Mouse (Mus musculus) myocyte (in vitro differentiated cells): ENCODE measurements at regions not wholly inside any gene's neighbourhood (a gene's known extent, or its start where the extent isn't known, plus 50 kb on each side); places are given as distances from the start of the nearest gene placed in this dataset.
"Not testable (repeated sequence)": the region's sequence is repeated elsewhere in the genome, so short reads cannot be mapped to it uniquely, and the experiment has no call there.

Experiments used
- H3K27me3 ChIP-seq: one replicate; pipeline ENCODE4 v1.6.1; 2011; ENCODE audit not compliant: control insufficient read depth, insufficient read depth, insufficient read length
- H3K36me3 ChIP-seq: one replicate; pipeline ENCODE4 v1.6.1; 2011; ENCODE audit not compliant: control insufficient read depth, insufficient read depth
- H3K4me2 ChIP-seq: one replicate; pipeline ENCODE4 v1.6.1; 2011; ENCODE audit warnings: low read depth, control low read depth
- H3K4me3 ChIP-seq: one replicate; pipeline ENCODE4 v1.5.1; 2011; ENCODE audit warnings: mild to moderate bottlenecking, control low read depth, moderate library complexity
- H3K79me2 ChIP-seq: one replicate; pipeline ENCODE4 v1.6.1; 2011; ENCODE audit not compliant: control insufficient read depth, insufficient read depth
- H3ac ChIP-seq: one replicate; pipeline ENCODE4 v1.6.1; 2011; ENCODE audit not compliant: control insufficient read depth, insufficient read length
- CEBPB ChIP-seq: IDR thresholded peaks from 2 replicates; pipeline ENCODE4 v1.6.1; 2011; ENCODE audit warnings: mild to moderate bottlenecking, moderate library complexity; ENCODE audit not compliant: poor library complexity, insufficient read depth, severe bottlenecking
- E2F4 ChIP-seq: IDR thresholded peaks from one replicate; pipeline ENCODE4 v1.6.1; 2011; ENCODE audit warnings: mild to moderate bottlenecking, control low read depth, moderate library complexity; ENCODE audit not compliant: insufficient read depth
- MAX ChIP-seq: IDR thresholded peaks from one replicate; pipeline ENCODE4 v1.6.1; 2011; ENCODE audit warnings: low read depth, mild to moderate bottlenecking, control low read depth
- MYOD1 ChIP-seq, 3 experiments: IDR thresholded peaks; one replicate each; pipeline ENCODE4 v1.6.1; 2011; ENCODE audit warnings: control low read depth in 2 of 3, low read depth in 2 of 3, mild to moderate bottlenecking in 2 of 3, moderate library complexity in 1 of 3; ENCODE audit not compliant: insufficient read length in 2 of 3, control insufficient read depth in 1 of 3
- MYOG ChIP-seq, 3 experiments: IDR thresholded peaks; one replicate each; pipeline ENCODE4 v1.6.1; 2011; ENCODE audit warnings: control low read depth in 2 of 3, low read depth in 2 of 3, mild to moderate bottlenecking in 2 of 3; ENCODE audit not compliant: insufficient read length in 2 of 3, control insufficient read depth in 1 of 3, insufficient read depth in 1 of 3
- POLR2A ChIP-seq: IDR thresholded peaks from one replicate; pipeline ENCODE4 v1.6.1; 2011; ENCODE audit warnings: low read depth, mild to moderate bottlenecking, control low read depth, moderate library complexity; ENCODE audit not compliant: insufficient read length
- POLR2AphosphoS2 ChIP-seq: IDR thresholded peaks from one replicate; pipeline ENCODE4 v1.6.1; 2011; ENCODE audit warnings: low read depth, control low read depth; ENCODE audit not compliant: insufficient read length
- REST ChIP-seq: IDR thresholded peaks from one replicate; pipeline ENCODE4 v1.6.1; 2011; ENCODE audit warnings: mild to moderate bottlenecking, control low read depth, moderate library complexity; ENCODE audit not compliant: insufficient read depth, insufficient read length
- SRF ChIP-seq: IDR thresholded peaks from one replicate; pipeline ENCODE4 v1.6.1; 2011; ENCODE audit warnings: low read depth; ENCODE audit not compliant: control insufficient read depth, insufficient read length
- TCF12 ChIP-seq: IDR thresholded peaks from one replicate; pipeline ENCODE4 v1.6.1; 2011; ENCODE audit warnings: mild to moderate bottlenecking, control low read depth; ENCODE audit not compliant: poor library complexity, insufficient read depth, severe bottlenecking
- TCF3 ChIP-seq: IDR thresholded peaks from one replicate; pipeline ENCODE4 v1.6.1; 2011; ENCODE audit warnings: low read depth, control low read depth; ENCODE audit not compliant: insufficient read length
- USF1 ChIP-seq: IDR thresholded peaks from one replicate; pipeline ENCODE4 v1.6.1; 2011; ENCODE audit warnings: low read depth, mild to moderate bottlenecking, control low read depth, moderate library complexity

- Histone ChIP-seq H3K27me3 (no peaks in the 10 kb centered on the region), H3K4me2 (no peak overlapping the region), H3ac (no peak overlapping the region), H3K36me3 (no peaks in the 10 kb centered on the region), H3K79me2 (no peaks in the 10 kb centered on the region), H3K4me3 (no peak overlapping the region)
- TF ChIP-seq MYOD1 (IDR thresholded peaks at IDR 0.05; ENCODE audit: control insufficient read depth in 1 of 3, insufficient read length in 2 of 3, low read depth in 2 of 3) (no peak), SRF (no peak), TCF12 (no peak), POLR2AphosphoS2 (no peak), POLR2A (no peak), REST (no peak), TCF3 (no peak), E2F4 (no peak), CEBPB (no peak)
Measured at GRCm38 (mm10) chr8:15628584-15628983, 582.7 kb upstream of the BB014433 start.

- H3K4me3 ChIP-seq, H3K79me2 ChIP-seq, H3K27me3 ChIP-seq, H3ac ChIP-seq, H3K4me2 ChIP-seq, H3K36me3 ChIP-seq: not testable (repeated sequence)
Measured at GRCm38 (mm10) chr8:15623602-15624392, 577.9 kb upstream of the BB014433 start.

GRCm38 (mm10) chr8:15610217-15610616 lies 564.3 kb upstream of the BB014433 start:
- TF ChIP-seq CEBPB (no peak), POLR2AphosphoS2 (no peak), USF1 (no peak), MYOG (IDR thresholded peaks at IDR 0.05; ENCODE audit: control insufficient read depth in 1 of 3, insufficient read depth in 1 of 3, insufficient read length in 2 of 3, low read depth in 2 of 3) (peak in 1 of 3 experiments; percentile 58), MYOD1 (IDR thresholded peaks at IDR 0.05; ENCODE audit: control insufficient read depth in 1 of 3, insufficient read length in 2 of 3, low read depth in 2 of 3) (peak in 2 of 3 experiments; percentile 16 to 17), E2F4 (no peak)
- Histone ChIP-seq H3K4me2 (peak overlapping the region; percentile 15), H3K27me3 (no peaks in the 10 kb centered on the region)

GRCm38 (mm10) chr8:15607598-15608215 lies 561.8 kb upstream of the BB014433 start:
- H3K4me3 ChIP-seq, result no peak overlapping the region
- TF ChIP-seq POLR2A, result no peak
- no peak for TF ChIP-seq MYOG (IDR thresholded peaks at IDR 0.05; ENCODE audit: control insufficient read depth in 1 of 3, insufficient read depth in 1 of 3, insufficient read length in 2 of 3, low read depth in 2 of 3)
- no peak for TF ChIP-seq MAX
- H3ac ChIP-seq, result no peak overlapping the region
- no peaks in the 10 kb centered on the region for H3K36me3 ChIP-seq
- H3K79me2 ChIP-seq, result no peaks in the 10 kb centered on the region
- H3K27me3 ChIP-seq, result no peaks in the 10 kb centered on the region
- H3K4me2 ChIP-seq, result no peak overlapping the region

More at GRCm38 (mm10) chr8:15610217-15610616, 564.3 kb upstream of the BB014433 start:
- H3K4me3 ChIP-seq, result no peak overlapping the region
- no peaks in the 10 kb centered on the region for H3K36me3 ChIP-seq
- H3K79me2 ChIP-seq, result no peaks in the 10 kb centered on the region
- no peak overlapping the region for H3ac ChIP-seq

GRCm38 (mm10) chr8:15601531-15601930 lies 555.7 kb upstream of the BB014433 start:
- H3K36me3 ChIP-seq, result no peaks in the 10 kb centered on the region
- H3K79me2 ChIP-seq, result no peaks in the 10 kb centered on the region
- TF ChIP-seq REST, result no peak
- H3K4me3 ChIP-seq, result no peak overlapping the region
- no peak overlapping the region for H3K4me2 ChIP-seq
- no peak overlapping the region for H3ac ChIP-seq
- H3K27me3 ChIP-seq, result no peaks in the 10 kb centered on the region

- Histone ChIP-seq H3K79me2 (no peaks in the 10 kb centered on the region), H3K4me2 (no peak overlapping the region), H3ac (no peak overlapping the region), H3K36me3 (no peaks in the 10 kb centered on the region), H3K4me3 (no peak overlapping the region), H3K27me3 (no peaks in the 10 kb centered on the region)
- TF ChIP-seq POLR2A (no peak), REST (no peak), MYOG (IDR thresholded peaks at IDR 0.05; ENCODE audit: control insufficient read depth in 1 of 3, insufficient read depth in 1 of 3, insufficient read length in 2 of 3, low read depth in 2 of 3) (no peak), MYOD1 (IDR thresholded peaks at IDR 0.05; ENCODE audit: control insufficient read depth in 1 of 3, insufficient read length in 2 of 3, low read depth in 2 of 3) (no peak)
Measured at GRCm38 (mm10) chr8:15593106-15593505, 547.2 kb upstream of the BB014433 start.
